Mouse (Mus musculus): ENCODE measurements at regions not wholly inside any gene's neighbourhood (a gene's known extent, or its start where the extent isn't known, plus 50 kb on each side); places are given as distances from the start of the nearest gene placed in this dataset.

GRCm38 (mm10) chr6:117416461-117416860 is 248.1 kb downstream of the Cxcl12 start:
- DNase-seq (ENCODE audit: low read depth, low spot score), result no peak

DNA sequence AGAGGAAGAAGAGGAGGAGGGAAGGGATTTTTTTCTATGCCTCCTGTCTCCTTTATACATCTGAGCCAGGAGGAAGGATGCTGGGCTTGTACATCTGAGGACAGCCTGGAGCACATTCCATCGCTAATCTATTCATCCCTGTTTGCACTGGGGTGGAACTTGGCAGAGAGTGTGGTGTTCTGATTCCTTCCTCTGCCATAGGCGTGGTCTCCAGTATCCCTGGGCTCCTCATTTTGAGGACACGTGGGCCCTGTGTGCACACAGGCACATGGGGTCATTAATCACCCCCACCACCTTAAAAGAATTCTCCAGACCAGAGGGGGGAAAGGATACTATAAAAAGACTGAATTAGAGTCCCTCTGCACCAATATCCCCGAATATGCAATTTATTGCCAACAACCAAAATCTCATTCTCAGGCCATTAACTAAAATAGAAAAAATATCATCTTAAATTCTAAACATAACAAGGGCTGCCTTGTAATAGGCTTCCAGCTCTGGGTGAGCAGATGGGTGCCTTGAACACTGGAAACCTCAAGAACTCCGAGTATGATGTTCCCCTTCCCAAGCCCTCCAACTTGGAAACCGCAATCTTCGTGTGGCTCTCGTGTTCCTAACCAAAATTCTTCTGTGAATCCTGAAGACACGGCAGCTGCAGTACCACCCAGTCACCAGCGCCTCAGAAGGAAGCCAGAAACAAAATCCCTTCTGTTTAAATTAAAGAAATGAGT is 254.7 kb downstream of the Cxcl12 start:
- no peak for DNase-seq (ENCODE audit: low read depth, low spot score)

GRCm38 (mm10) chr6:117426363-117426762 is 258.0 kb downstream of the Cxcl12 start:
- no peak for DNase-seq (ENCODE audit: low read depth, low spot score)

DNA sequence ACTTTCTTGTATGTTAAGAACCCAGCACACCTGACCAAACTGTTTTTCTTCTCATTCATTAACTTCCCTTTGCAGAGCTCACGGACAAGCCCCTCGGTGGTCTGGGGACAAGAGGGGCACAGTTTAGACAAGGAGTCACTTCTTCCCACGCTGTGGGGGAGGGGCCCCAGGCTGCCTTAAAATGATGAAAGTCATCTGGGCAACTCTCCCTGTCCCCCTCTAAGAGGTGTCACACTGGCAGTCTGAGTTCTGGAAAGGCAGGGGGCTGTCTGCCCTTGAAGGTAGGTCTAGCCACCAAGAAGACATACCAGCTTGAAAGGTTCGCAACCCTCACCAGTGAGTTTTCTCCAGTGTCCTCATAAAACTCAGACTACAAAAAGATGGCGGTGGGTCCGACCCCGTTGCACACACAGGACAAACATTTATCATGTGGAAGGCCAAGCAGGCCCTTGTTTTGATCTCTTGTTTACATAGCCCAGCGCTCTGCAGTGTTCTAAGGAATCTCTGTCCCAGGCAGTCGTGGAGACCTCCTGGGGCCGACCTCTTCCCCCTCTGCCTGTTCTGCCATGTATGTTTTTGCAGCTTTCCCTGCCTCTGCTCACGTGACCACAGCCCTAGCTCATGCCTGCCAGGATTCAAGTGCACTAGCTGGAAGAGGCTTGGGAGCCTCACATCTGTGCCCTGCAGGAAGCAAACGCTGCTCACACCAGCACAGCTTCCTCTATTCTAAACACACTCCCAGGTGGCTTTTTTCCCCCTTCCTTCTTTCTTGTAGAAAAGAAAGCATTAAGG is 259.2 kb downstream of the Cxcl12 start:
- no peak for DNase-seq (ENCODE audit: low read depth, low spot score)

DNA sequence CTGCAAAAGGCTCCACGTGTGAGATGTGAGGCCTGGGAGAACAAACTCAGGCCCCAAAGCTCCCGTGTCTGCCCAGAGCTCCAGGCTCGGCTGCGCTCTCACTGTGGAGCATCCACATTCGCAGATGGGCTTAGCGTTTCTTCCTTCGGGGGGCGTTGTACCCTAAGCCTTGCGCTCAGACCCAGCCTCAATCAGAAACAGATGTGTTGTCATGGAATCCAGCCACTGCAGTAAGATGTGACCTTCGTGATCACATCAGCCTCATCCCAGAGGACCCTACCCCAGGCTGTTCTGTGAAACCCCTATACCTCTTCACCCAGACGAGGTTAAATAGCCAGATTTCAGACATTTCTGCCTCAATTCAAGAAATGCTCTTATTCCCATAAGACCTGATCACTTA is 260.1 kb downstream of the Cxcl12 start:
- no peak for DNase-seq (ENCODE audit: low read depth, low spot score)

- DNase-seq (ENCODE audit: low read depth, low spot score), result no peak
Measured at GRCm38 (mm10) chr6:117430876-117431781, 262.8 kb downstream of the Cxcl12 start.

- no peak for DNase-seq (ENCODE audit: low read depth, low spot score)
Measured at GRCm38 (mm10) chr6:117436851-117437250, 268.5 kb downstream of the Cxcl12 start.

GRCm38 (mm10) chr6:117437411-117438101 is 269.2 kb downstream of the Cxcl12 start:
- DNase-seq (ENCODE audit: low read depth, low spot score), result no peak

- DNase-seq (ENCODE audit: low read depth, low spot score), result no peak
Measured at GRCm38 (mm10) chr6:117448652-117449051, 280.3 kb downstream of the Cxcl12 start.

DNA sequence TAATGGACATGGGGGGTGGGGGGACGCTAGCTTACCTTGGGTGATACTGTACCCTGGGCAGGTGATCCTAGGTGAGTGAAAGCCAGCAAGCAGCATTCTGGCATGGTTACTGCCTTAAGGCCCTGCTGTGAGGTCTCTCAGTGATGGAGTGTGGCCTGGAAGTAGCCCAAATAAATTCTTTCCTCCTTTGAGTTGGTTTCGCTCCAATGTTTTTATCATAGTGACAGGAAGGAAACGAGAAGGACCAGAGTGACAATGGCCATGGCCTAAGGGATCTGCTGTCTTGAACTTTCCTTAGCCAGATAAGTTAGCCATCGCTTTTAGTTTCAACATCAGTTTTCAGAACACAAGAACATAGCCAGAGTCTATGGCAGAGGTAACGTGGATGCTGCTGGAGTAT is 282.7 kb downstream of the Cxcl12 start:
- DNase-seq (ENCODE audit: low read depth, low spot score), result no peak

- no peak for DNase-seq (ENCODE audit: low read depth, low spot score)
Measured at GRCm38 (mm10) chr6:117460193-117460592, 291.9 kb downstream of the Cxcl12 start.

DNA sequence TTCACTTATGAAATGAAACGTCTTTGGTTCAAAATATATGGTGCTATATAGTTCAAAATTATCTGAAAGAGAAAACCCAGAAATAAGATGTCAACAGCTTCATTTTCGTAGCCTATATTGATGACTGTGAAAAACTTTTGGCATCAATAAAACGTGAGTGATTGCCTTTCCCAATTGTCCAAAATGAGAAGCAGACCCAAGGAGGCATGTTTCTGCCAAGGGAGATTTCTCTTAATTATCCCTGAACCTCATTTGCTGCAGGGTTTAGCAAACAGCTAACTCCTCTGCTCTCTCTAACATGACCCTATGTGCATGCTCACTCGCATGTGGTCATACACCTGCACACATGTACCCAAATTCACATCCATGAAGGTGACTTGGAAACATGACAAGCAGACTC is 296.8 kb downstream of the Cxcl12 start:
- no peak for DNase-seq (ENCODE audit: low read depth, low spot score)

DNA sequence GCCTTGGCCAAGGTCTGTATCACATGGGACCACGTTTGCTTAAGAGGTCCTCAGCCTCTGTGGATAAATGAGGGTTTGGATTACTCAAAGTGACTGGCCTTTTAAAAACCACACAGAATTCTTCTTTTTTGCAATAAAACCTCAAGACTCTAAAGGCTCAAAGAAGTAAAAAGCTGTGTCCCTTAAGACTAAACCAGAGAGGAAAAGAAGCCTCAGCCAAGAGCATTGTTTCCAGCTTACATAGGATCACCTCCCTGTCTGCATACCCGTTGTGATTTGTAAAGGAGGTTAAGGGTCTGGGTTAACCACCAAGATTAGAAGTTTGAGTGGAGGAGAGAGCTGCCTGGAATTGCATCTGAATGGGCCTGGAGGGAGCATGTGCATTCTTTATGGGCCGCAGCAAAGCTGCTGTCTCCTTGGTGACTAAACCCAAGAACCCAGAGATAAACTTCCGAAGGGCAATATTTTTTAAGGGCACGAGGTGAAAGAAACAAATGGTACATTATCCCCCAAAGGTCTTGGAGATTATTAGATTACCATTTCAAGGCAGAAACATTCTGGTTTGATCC is 297.4 kb downstream of the Cxcl12 start:
- DNase-seq (ENCODE audit: low read depth, low spot score), result no peak

GRCm38 (mm10) chr6:117479376-117479775 is 311.0 kb downstream of the Cxcl12 start:
- DNase-seq (ENCODE audit: low read depth, low spot score), result no peak

DNA sequence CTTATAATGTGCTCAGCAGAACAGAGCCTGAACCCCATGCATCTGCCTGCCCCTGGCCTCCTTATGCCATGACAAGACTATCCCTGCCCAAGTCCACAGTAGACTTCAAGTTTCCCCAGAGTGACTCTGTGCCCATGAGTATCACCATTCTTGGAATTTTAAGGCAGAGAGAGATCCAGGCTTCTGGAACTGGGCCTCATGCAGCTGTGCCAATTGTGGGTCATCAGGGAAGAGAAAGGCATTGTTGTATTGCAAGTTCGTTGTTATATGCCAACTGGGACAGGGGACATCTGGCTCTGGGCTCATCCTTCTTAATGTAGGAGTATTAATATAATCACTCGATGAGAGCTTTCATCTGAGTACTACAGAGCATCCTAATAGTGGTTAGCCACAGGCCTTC is 312.1 kb downstream of the Cxcl12 start:
- no peak for DNase-seq (ENCODE audit: low read depth, low spot score)

DNA sequence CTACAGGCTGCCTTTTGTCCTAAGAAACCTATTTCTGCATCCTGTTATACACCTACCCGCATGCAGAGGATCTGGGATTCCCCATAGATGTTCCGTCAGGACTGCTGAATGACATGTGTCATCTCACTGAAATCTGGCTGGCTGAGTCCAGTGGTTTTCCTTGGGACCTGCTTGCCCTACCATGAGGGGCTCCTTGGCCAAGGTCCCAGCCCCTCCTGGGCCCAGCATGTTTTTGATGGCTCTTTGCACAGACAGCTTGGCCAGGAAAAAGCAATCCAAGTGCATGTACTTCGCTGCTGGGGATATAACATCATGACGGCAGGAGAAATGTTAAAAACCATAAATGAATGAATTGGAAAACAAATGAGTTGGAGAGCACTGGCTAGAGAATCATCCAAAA is 320.8 kb downstream of the Cxcl12 start:
- no peak for DNase-seq (ENCODE audit: low read depth, low spot score)

GRCm38 (mm10) chr6:117489761-117490396 is 321.5 kb downstream of the Cxcl12 start:
- DNase-seq (ENCODE audit: low read depth, low spot score), result no peak

DNA sequence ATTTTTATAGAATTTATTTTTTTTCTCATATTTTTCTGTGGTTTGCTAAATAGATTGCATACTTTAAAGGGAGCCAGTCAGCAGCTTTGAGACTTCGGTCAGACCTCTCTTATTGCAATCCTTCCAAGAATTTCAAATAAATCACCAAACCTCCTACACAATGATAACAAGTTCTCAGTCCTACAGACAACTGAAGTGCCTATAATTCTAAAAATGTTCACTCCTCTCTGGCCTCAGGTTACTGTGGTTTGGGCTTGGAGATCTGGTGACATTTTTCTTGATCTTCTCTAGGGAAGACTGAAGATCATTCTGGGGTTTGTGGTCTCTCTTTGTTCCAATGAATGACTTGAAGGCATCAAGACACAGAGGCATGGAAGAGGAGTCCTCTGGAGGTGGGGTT is 326.6 kb downstream of the Cxcl12 start:
- DNase-seq (ENCODE audit: low read depth, low spot score), result no peak

DNA sequence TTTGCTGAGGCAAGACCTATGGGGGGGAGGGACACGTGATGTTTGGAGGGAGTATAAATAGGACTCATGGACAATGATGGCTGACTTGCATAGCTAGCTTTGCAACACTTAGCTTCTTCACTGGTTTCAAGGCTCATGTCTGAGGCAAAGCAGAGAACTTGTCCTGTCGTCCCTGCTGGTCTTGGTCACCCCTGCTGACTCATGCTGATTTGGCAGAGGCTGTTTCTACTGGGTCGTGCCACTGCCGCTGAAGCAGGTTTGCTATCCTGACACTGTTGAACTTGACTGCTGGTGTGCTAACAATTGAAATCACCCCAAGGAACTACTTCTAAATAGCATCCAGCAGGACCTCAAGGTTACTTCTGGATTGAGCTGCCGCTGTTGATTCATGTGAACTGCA is 329.0 kb downstream of the Cxcl12 start:
- DNase-seq (ENCODE audit: low read depth, low spot score), result no peak

DNA sequence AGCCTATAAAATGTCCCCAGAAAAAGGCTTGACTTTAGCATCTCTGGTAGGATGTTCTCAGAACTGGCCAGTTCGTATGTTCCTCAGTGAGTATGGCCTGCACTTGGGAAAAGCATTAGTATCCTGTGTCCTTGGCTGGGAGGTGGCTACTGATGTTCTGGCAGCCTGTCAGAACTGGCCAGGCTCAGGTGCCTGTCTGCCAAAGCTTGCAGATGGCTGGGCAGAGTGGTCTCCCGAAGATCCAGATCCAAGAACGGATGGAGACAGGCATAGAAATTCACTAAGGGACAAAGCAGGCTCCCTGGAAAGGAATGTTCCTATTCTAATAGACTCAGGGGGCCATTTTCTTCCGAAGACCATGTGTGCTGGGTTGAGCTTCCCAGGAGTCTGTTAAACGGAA is 329.6 kb downstream of the Cxcl12 start:
- no peak for DNase-seq (ENCODE audit: low read depth, low spot score)

DNA sequence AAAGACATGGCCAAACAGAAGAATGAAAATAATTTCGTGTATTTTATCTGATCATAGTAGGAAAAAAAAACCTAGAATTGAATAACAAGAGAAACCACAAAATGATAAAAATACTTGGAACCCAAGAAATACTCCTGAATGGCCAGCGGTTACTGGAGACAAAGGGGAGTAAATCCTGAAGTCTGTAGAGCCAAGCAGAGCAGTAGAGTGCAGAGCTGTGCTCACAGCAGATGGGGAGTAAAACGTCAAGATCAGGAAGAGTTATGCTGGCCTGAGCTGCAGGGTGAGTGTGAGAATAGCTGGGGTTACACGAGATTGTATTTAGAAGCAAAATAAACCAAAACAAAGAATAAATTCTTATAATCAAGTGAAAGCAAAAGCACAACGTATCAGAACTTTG is 334.0 kb downstream of the Cxcl12 start:
- no peak for DNase-seq (ENCODE audit: low read depth, low spot score)

Data from retina, adult 2 months (tissue).